Mouse (Mus musculus) brain, embryonic 14.5 days (tissue): ENCODE results near the gene Slc5a5.

Experiments used
- CTCF ChIP-seq: fragments of 200-500 bp; IDR thresholded peaks from 2 replicates; pipeline ENCODE4 v1.5.1; 2012; ENCODE audit warnings: inconsistent platforms, mild to moderate bottlenecking, moderate library complexity, borderline replicate concordance; ENCODE audit not compliant: insufficient read depth, insufficient read length; ENCODE audit errors: extremely low read depth
- POLR2A ChIP-seq: fragments of 200-500 bp; IDR thresholded peaks from 2 replicates; pipeline ENCODE4 v1.6.1; 2012; ENCODE audit warnings: mild to moderate bottlenecking, inconsistent platforms, borderline replicate concordance; ENCODE audit not compliant: poor library complexity, insufficient read depth, insufficient read length, severe bottlenecking; ENCODE audit errors: extremely low read depth

DNA sequence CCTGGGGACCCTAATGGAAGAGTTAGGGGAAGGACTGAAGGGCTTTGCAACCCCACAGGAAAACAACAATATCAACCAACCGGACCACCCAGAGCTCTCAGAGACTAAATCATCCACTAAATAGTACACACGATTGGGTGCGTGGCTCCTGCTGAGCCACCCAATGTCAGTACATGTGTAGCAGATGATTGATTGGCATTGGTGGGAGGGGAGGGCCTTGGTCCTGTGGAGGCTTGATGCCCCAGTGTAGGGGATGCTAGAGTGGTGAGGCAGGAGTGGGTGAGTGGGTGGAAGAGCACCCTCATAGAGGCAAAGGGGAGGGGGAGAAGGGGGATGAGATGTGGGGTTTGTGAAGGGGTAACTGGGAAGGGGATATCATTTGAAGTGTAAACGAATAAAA lies 31.6 kb upstream of the Slc5a5 start:
- TF ChIP-seq CTCF (no peak), POLR2A (no peak)
